Mouse (Mus musculus): Measurements from ENCODE around the gene R3hdm4.

R3hdm4 gene

GRCm38 (mm10) chr10:79940749-79941148 is 19.7 kb upstream of the R3hdm4 start:
- DNase-seq, result no peak

DNA sequence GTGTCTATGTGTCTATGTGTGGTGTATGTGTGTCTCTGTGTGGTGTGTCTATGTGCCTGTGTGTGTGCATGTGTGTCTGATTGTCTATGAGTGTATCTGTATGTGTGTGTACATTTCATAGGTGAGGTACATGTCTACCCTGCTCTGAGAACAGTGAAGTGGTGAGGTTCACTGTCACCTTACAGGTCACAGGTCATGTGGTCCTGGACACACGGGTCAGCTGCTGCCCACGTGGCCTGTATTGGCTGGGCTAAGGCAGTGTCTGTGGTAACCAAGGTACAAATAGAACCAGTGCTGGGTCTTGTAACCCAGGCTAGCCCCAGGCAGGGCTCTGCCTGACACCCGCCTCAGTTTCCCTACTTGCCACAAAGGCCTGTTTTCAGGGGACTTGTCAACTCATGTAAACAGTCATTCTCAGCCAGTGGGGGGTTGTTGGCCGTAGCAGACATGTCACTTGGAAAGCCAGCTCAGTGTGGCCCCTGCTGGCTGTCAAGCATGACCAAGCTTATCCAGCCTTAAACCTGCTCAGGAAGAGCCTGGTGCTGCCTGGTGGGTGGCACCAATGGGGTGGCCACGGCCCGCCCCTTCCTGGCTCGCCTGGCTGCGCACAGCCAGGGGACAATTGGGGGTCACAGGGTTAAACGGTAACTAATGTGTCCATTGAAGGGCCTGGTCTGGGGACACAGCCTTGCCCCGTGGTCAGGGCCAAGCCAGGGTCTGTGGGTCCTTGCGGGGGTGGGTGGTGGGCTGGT is 16.9 kb upstream of the R3hdm4 start:
- no peak for DNase-seq

DNA sequence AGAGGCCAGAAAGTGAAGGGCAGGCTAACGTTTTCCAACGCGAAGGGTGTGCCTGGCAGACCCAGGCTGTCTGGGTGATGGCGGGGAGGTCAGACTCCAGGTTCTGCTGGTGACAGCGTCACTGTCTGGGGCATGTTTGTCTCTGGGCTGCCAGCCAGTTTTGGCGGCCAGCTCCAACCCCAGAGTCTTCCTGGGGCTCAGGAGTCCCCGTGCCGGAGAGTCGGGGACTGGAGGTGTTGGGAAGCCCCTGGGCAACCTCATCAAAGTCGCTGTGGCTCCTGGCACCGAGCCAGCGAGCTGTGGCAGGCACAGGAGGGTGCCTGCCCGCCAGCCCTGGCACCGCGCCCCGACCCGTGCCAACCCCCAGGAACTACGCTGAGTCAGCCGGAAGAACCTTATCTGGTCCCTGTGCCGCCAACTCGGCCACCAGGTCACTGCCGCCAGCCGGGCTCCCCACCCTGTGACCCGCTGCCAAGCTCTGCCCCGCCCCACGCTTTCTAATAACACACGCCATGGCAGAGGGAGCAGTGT is 16.0 kb upstream of the R3hdm4 start:
- peak; percentile 61 to 63 for DNase-seq

GRCm38 (mm10) chr10:79936284-79936910 is 15.4 kb upstream of the R3hdm4 start:
- no peak for DNase-seq

- no peak for DNase-seq
Observed at GRCm38 (mm10) chr10:79934794-79935569, 14.0 kb upstream of the R3hdm4 start.

GRCm38 (mm10) chr10:79934272-79934721 is 13.3 kb upstream of the R3hdm4 start:
- peak in 1 of 2 experiments; percentile 70 for DNase-seq

DNA sequence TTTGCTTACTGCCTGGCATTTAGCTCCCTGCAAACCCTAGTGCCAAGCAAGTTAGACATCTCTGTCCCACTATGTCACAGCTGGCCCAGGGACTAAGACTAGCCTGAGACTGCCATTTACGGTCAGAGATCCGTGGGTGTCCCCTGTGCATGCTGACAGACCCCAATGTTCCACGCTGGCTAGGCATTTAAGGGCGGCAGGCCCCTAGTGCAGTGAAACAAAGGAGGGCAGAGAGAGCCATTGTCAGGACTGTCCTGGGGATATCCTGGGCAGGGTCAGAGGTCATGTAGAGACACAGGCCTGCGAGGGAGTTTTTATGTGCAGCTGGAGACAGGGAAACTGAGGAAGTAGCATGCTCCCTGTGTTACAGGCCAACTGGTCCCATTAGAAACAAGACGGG is 12.9 kb upstream of the R3hdm4 start:
- DNase-seq, result no peak

DNA sequence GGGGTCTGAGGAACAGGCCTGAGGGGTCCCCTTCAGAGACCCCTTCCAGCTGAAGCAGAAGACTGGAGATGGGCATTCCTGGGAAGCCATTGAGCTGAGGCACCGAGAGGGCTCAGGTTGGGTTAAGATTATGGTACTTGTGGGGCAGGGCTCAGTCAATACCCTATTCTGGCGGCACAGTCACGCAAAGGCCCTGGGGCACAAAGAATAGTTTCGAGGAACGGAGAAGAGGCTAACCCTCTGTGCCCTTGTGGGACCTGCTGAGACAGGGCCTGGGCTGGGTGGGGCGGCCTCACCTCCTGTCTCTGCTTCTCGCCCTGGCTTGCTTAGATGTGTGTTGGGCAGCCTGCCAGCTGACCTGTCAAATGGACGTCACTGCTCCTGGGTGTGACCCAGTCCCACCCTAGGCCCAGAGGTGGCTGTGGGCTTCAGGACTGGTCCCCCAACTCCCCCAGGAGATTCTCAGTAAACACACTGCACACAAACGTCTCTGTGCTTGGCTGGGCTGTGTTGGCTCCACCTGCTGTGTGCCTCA is 12.2 kb upstream of the R3hdm4 start:
- peak in 1 of 2 experiments; percentile 44 for DNase-seq

DNA sequence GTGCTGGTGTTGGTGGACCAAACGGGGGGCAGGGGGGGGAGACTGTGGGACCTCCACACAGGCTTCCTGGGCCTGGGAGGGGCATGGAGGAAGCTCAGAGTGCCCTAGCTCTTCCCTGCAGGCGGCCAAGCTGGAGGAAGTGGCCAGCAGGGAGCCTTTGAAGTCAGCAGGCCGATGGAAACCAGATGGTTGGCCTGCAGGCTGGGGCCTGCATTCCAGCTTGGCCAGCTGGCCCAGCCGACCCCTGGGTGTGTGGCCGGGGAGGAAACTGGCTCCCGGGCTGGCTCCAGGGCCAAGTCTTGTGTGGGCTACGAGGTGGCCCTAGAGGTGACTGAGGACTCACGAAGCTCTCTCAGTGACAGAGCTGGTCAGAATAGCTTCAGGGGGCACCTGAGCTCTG is 11.7 kb upstream of the R3hdm4 start:
- DNase-seq, result peak in 1 of 2 experiments; percentile 62

DNA sequence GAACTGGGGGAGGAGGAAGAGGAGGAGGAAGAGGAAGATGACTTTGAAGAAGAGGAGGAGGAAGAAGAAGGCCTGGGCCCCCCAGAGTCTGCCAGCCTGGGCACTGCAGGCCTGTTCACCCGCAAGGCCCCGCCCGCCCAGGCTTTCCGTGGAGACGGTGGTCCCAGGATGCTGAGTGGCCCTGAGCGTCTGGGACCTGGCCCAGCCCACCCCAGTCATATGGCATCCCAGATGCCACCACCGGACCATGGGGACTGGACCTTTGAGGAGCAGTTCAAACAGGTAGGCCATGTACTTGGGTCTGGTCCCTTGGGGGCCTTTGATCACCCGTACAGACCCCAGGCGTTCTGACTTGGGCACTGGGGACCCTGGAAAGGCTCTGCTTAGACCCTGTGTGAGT is 10.8 kb upstream of the R3hdm4 start:
- no peak for DNase-seq

DNA sequence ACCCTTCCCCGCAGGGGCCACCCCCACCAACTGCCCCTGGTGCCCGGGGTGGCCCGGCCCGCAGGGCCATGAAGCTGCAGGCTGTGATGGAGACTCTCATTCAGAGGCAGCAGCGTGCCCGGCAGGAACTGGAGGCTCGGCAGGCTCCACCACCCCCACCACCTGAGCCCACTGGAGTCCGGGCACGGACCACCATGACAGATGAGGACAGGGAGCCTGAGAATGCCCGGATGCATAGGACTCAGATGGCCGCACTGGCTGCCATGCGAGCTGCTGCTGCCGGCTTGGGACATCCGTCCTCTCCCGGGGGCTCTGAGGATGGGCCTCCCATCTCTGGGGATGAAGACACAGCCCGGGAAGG is 9.8 kb upstream of the R3hdm4 start:
- DNase-seq, result no peak

DNA sequence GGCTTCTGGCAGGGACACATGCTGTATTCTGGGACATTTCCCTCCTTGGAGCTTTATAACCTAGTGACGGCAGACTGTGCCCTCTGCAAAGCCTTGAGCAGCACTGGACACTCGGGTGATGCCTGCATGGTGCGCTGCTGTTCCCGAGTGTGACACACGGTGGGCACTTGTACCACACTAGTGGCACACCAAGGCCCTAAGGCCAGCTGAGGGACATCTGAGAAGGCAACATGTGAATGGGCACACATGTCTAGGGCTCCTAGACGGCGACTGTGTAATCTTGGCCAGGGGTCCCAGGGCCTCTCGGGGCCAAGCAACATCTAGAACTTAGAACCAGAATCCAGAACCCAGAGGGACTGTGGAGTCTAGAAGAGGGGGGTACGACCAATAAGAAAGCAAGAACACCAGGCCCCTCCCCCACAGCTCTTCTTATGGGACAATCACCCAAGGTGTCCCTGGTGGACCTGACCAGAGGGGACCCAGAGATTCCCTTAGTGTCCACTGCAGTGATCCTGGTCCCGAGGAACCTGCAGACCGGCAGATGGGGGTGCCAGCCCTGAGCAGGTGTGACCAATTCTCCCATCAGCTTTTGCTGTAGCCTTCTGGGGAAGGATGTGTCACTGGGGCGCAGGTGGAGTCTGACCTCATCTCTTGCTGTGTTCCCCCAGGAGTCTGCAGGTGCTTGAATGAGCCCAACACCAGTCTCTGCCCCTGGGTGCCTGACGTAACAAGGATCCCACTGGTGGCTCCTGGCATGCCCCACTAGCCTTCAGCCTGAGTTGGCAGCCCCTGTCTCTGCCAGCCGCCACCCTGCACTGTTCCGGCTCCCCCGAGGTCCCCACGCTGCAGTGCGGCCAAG is 9.2 kb upstream of the R3hdm4 start:
- DNase-seq, result no peak

- DNase-seq, result no peak
Observed at GRCm38 (mm10) chr10:79928907-79929701, 8.1 kb upstream of the R3hdm4 start.

GRCm38 (mm10) chr10:79928030-79928694 is 7.2 kb upstream of the R3hdm4 start:
- no peak for DNase-seq

GRCm38 (mm10) chr10:79927324-79928029 is 6.5 kb upstream of the R3hdm4 start:
- peak in 1 of 2 experiments; percentile 50 for DNase-seq

GRCm38 (mm10) chr10:79926491-79927323 is 5.7 kb upstream of the R3hdm4 start, which contains the start of gene Arid3a:
Gene Arid3a (plus strand): TSS chr10:79927043.
- peak; percentile 87 to 90 for DNase-seq

GRCm38 (mm10) chr10:79925785-79926490 is 4.9 kb upstream of the R3hdm4 start:
- no peak for DNase-seq
